Mouse (Mus musculus) embryonic fibroblast, embryonic 13.5 days (primary cell): Measurements from ENCODE around the gene 4930563M21Rik.

Experiments used
- CTCF ChIP-seq: IDR thresholded peaks from 2 replicates; pipeline ENCODE4 v1.5.1; 2011; ENCODE audit warnings: mild to moderate bottlenecking, control low read depth, low read length, moderate library complexity, borderline replicate concordance; ENCODE audit not compliant: insufficient read depth
- POLR2A ChIP-seq: IDR thresholded peaks from 2 replicates; pipeline ENCODE4 v1.6.1; 2011; ENCODE audit warnings: low read depth, mild to moderate bottlenecking, control low read depth, low read length, moderate library complexity

GRCm38 (mm10) chr9:55937664-55938617 lies 72.4 kb downstream of the 4930563M21Rik start, which contains the start of gene Scaper:
- peak; percentile 90 for TF ChIP-seq POLR2A
- TF ChIP-seq CTCF, result peak; percentile 15; the same call in 1 of the 2 replicates
